Mouse (Mus musculus) midbrain, embryonic 10.5 days (tissue): ENCODE measurements around the gene Il11. TPM values are rescaled to one million over a fixed set of nuclear protein-coding genes. Genes with fewer than 3 reads are reported as not detected.
A peak's percentile ranks its signal among the peaks of the same experiment; 100 is the strongest.
"Not testable (repeated sequence)": the region's sequence is repeated elsewhere in the genome, so short reads cannot be mapped to it uniquely, and the experiment has no call there.

Experiments used
- DNase-seq: peaks from one replicate; pipeline ENCODE4 v3.0.0-alpha.2; 2017; ENCODE audit warnings: low spot score
- H3K27ac ChIP-seq: fragments of 300-500 bp; sonication (generic); replicated peaks from 2 replicates; pipeline ENCODE4 v1.5.1; 2016; ENCODE audit warnings: mild to moderate bottlenecking
- H3K27me3 ChIP-seq: fragments of 300-500 bp; sonication (generic); 2 replicates; pipeline ENCODE4 v1.6.1; 2016; ENCODE audit warnings: low read depth, mild to moderate bottlenecking; ENCODE audit not compliant: poor library complexity, severe bottlenecking
- H3K36me3 ChIP-seq: fragments of 300-500 bp; sonication (generic); 2 replicates; pipeline ENCODE4 v1.6.1; 2016; ENCODE audit warnings: mild to moderate bottlenecking, moderate library complexity
- H3K4me1 ChIP-seq: fragments of 300-500 bp; sonication (generic); 2 replicates; pipeline ENCODE4 v1.6.1; 2016
- H3K4me3 ChIP-seq: fragments of 300-500 bp; sonication (generic); 2 replicates; pipeline ENCODE4 v1.5.1; 2016; ENCODE audit warnings: mild to moderate bottlenecking, moderate library complexity
- H3K9me3 ChIP-seq: fragments of 300-500 bp; sonication (generic); replicated peaks from 2 replicates; pipeline ENCODE4 v1.6.1; 2016; ENCODE audit warnings: mild to moderate bottlenecking
- WGBS: fragments of 180-500 bp; shearing (Covaris S2); methylation state at CpG from one replicate; pipeline ENCODE4 v1.1.7; 2016; 5-methylcytosine and 5-hydroxymethylcytosine counted together
- polyA plus RNA-seq: library from polyadenylated mRNA; unstranded; fragments of >200 nt; fragmentation: Nextera tagmentation; extraction: Ambion mirVana; gene quantifications from 2 replicates; pipeline ENCODE4 v1.2.1, GENCODE M21; 2016

The Il11 gene
- polyA plus RNA-seq, 1 experiment from 2014 or later, result not detected

DNA sequence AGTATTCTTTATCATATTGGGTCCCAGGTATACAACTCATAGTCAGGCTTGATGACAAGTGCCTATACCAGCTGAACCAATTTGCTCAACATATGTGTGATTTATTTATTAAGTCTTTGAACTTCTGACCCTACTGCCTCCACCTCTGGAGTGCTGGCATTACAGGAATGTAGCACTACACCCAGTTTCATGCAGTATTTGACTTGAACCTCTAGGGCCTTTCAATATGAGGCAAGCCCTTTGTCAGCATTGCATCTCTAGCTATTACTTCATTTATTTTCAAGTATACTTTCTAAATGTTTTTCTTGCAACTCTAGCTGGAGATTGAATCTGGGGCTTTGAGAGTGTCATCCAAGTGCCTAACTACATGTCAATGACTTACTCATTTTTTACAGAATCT lies 19.6 kb upstream of the Il11 start:
- Histone ChIP-seq H3K27me3 (no peaks in the 10 kb centered on the region), H3K27ac (no peak overlapping the region), H3K4me1 (no peaks in the 10 kb centered on the region), H3K36me3 (peaks cover 51% of the 10 kb centered on the region), H3K4me3 (no peak overlapping the region), H3K9me3 (no peaks in the 10 kb centered on the region)
- DNase-seq, result no peak

DNA sequence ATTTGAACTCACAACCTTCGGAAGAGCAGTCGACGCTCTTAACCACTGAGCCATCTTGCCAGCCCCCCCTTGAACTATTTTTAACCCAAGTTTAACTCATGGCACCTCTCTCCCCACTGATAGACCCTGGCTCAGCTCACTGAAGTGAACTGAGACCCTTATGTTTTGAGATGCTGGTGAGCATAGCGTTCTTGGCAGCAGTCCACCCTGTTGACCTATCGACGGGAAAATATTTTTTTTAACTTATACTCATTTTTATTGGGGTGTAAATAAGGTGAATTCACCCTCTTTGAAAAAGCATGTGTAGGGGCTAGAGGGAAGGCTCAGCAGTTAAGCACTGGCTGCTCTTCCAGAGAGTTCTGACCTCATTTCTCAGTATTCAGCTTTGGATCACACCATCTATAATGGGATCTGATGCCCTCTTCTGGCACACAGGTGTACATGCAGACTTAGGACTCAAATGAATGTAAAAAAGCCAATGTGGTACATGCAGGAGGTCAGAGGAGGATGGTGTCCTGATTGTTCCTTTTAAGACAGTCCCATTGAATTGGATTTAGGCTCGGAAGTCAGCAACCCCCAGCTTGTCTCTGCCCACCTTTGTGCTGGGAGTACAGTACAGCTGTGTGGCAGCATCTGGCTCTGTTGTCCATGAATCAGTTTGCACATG lies 13.2 kb upstream of the Il11 start:
- Histone ChIP-seq H3K4me1 (peaks cover 15% of the 10 kb centered on the region), H3K27me3 (peaks cover 1% of the 10 kb centered on the region; the same call in 1 of the 2 replicates), H3K9me3 (no peaks in the 10 kb centered on the region), H3K27ac (no peak overlapping the region), H3K36me3 (peaks cover 51% of the 10 kb centered on the region), H3K4me3 (no peak overlapping the region)
- WGBS, result 73% methylated on average over 7 of the region's 7 CpGs
- DNase-seq, result no peak

DNA sequence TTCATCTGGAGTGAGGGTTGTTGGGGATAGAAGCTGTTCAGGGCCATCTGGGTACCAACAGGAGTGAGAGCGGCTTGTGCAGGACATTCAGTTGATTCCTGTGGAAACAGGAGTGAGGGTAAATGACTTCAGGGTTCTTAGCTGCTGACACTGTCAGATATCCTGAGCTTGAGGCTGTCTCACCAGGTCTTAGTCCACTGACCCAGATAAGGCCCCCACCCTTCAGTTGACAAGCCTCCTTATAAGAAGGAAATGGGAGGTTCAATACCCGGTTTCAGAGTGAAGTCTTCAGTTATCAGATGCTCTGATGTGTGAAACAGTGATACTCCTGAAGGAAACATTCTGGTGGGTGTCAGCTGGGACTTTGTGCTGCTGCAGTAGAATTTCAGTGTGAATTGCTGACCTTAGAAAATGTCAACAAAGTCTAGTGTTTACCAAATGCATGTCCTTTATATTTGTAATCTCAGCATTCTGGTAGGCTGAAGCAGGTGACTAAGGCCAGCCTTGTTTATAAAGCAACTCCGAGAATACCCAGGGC lies 12.0 kb upstream of the Il11 start:
- H3K4me1 ChIP-seq, result peaks cover 15% of the 10 kb centered on the region
- peaks cover 12% of the 10 kb centered on the region for H3K27me3 ChIP-seq
- no peaks in the 10 kb centered on the region for H3K9me3 ChIP-seq
- DNase-seq, result no peak
- H3K27ac ChIP-seq, result no peak overlapping the region
- H3K36me3 ChIP-seq, result peaks cover 51% of the 10 kb centered on the region
- H3K4me3 ChIP-seq, result peak overlapping the region; percentile 80
- 88% methylated on average over 3 of the region's 3 CpGs for WGBS

DNA sequence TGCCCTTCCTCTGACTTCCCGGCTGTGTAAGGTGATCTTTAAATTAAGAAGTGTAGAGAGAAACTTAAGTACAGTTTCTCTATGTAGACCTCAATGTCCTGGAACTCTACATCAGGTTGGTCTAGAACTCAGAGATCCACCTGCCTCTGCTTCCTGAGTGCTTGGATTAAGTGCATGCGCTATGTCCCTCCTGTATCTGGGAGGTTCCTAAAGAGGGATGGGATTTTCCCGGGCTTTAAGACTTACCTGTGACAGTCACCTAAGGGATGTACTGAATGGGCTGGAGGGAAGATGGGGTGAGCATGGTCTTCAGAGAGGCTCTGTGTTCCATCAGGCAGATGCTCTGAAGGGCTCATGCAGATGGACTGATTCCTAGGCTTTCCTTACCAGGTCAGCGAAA lies 11.0 kb upstream of the Il11 start:
- H3K27ac ChIP-seq, result peak overlapping the region; percentile 93
- H3K4me3 ChIP-seq, result peak overlapping the region; percentile 80
- peaks cover 49% of the 10 kb centered on the region for H3K36me3 ChIP-seq
- WGBS, result 39% methylated on average over 4 of the region's 4 CpGs
- no peak for DNase-seq
- H3K9me3 ChIP-seq, result no peaks in the 10 kb centered on the region
- H3K27me3 ChIP-seq, result peaks cover 22% of the 10 kb centered on the region
- peaks cover 26% of the 10 kb centered on the region for H3K4me1 ChIP-seq

DNA sequence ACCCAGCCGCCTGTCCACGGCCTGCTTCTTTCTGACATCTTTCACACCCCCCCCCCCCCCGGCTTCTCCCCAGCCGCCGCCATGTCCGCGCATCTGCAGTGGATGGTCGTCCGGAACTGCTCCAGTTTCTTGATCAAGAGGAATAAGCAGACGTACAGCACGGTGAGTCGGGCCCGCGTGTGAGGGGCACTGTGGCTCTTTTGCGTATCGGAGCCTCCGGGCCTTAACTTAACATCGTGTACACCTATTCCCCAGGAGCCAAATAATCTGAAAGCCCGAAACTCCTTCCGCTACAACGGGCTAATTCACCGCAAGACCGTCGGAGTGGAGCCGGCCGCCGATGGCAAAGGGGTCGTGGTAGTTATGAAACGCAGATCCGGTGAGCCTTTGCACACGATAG lies 10.6 kb upstream of the Il11 start:
- WGBS, result under 1% methylated on average over 31 of the region's 31 CpGs
- not testable (repeated sequence) for DNase-seq, H3K9me3 ChIP-seq
- Histone ChIP-seq H3K27me3 (peaks cover 26% of the 10 kb centered on the region), H3K36me3 (peaks cover 48% of the 10 kb centered on the region), H3K4me1 (peaks cover 29% of the 10 kb centered on the region), H3K4me3 (peak overlapping the region; percentile 80), H3K27ac (peak overlapping the region; percentile 93)

DNA sequence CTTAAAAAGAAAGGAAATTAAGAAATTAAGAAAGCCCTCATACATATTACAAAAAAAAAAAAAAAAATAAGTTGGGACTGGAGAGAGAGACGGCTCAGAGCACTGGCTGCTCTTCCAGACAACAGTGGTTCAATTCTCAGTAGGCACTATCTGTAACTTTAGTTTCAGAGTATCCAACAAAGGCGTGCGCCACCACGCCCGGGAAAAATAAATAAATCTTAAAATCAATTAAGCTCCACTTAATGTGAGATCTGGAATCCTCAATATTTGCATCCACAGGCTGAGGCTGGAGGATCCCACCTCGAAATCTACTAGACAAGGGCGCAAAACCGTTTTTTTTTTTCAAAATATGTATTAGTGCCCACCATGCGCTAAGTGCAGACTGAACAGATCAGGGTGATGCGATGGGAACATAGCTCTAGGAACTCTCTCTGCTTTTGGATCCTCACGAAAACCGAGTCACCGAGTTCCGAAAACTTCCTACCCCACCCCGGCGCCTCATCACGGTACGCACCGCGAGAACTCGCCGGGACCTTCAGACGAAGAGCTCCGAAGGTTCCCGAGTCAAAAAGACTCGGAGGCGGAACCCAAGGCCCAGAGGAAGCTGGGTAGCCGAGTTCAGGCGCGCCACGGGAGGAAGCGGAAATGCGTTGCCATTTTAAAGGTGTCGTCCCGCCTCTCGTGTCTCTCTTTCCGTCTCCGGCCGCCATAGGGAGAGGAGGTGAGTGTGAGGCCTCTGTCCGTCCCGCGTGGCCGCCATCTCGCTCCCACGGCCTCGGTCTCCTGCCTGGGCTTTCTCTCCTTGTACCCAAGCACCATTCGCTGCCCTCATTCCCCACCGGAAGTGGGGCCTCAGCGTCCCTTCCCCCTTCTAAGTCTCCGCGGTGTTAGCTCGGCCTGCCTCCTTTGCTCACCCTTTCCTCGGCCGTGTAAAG lies 9.9 kb upstream of the Il11 start, which contains the start of gene Rpl28:
TSS of gene Rpl28 (plus strand) at position 597 of the 935 bp plus-strand sequence.
- WGBS, result 2% methylated on average over 54 of the region's 54 CpGs
- peaks cover 29% of the 10 kb centered on the region for H3K4me1 ChIP-seq

DNA sequence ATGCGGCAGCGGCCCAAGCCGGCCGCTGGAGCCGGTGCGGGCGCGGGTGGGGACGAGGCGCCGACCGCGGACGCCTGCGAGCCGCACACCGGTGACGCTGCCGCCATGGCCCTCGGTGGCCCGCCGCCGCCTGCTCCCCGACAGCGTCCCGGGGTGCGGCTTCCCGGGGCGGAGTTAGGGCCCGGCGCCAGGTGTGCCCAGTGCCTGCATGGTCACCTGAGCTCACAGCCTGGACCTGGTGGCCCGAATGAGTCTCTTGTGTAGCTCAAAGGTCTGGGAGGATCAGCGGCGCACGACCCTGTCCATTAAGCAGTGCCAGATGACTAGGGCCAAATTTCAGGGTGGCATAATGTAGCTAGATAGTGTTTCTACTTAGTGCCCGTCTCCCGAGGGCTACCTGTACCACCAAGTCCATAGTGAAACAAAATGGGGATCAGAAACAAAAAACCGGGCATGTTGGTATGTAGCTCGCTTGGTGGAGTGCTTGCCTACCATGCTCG lies 6.8 kb upstream of the Il11 start, which contains the start of gene Tmem238:
TSS of gene Tmem238 (minus strand) at position 221 of the 500 bp plus-strand sequence.
- Histone ChIP-seq H3K4me1 (peaks cover 24% of the 10 kb centered on the region), H3K36me3 (peaks cover 10% of the 10 kb centered on the region), H3K9me3 (no peaks in the 10 kb centered on the region), H3K27me3 (peaks cover 45% of the 10 kb centered on the region), H3K27ac (peak within 1 kb of the TSS; percentile 89), H3K4me3 (peak within 1 kb of the TSS; percentile 62)
- DNase-seq, result no peak
- WGBS, result 9% methylated on average over 40 of the region's 40 CpGs

More for the DNA sequence above, 9.9 kb upstream of the Il11 start, which contains the start of gene Rpl28:
- Histone ChIP-seq H3K27ac (peak within 1 kb of the TSS; percentile 93), H3K4me3 (peak within 1 kb of the TSS; percentile 80), H3K27me3 (peaks cover 33% of the 10 kb centered on the region), H3K36me3 (peaks cover 41% of the 10 kb centered on the region), H3K9me3 (no peaks in the 10 kb centered on the region)
- peak; percentile 96 for DNase-seq

DNA sequence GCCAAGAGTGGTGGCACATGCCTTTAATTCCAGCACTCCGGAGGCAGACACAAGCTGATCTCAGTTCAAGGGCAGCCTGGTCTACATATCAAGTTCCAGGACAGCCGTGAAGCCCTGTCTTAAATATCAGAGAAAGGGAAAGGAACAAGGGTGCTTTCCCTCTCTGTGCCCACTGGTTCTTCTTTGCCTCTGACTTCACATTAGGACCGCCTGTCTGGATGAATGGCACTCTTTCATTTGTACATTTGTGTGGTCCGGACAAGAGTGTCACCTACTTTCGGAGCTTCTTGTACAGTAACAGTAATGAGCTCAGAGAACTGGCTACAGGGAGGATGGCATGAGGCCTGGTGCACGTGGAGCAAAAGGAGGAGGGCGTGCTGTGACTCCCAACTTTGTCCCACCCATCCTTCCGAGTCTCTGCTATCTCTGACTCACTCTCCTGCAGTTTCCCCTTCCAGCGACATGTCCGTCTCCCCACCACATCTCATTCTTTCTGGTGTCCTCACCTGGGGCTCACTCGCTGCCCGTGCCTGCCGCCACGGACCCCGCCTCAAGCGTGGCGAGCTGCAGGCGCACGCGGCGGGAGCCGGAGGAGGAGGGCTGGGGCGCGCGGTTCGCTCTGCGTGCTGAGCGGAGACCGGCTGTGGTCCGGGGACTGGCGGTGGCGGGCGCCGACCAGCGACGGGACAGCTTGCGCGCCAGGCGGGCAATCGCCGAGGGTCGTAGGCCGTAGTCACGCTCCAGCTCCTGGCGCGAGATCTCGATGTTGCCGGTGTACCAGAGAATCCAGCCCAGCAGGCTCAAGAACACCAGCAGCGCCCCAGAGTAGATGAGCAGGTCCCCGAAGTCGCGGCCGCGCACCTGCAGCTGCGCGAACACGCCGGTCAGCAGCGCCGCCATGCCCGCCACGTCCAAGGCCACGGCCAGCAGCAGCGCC lies 6.1 kb upstream of the Il11 start:
- Histone ChIP-seq H3K27ac (peak overlapping the region; percentile 89), H3K4me3 (peak overlapping the region; percentile 62), H3K9me3 (no peaks in the 10 kb centered on the region), H3K27me3 (peaks cover 45% of the 10 kb centered on the region), H3K36me3 (peaks cover 3% of the 10 kb centered on the region), H3K4me1 (peaks cover 17% of the 10 kb centered on the region)
- WGBS, result 3% methylated on average over 64 of the region's 64 CpGs
- DNase-seq, result peak; percentile 83

DNA sequence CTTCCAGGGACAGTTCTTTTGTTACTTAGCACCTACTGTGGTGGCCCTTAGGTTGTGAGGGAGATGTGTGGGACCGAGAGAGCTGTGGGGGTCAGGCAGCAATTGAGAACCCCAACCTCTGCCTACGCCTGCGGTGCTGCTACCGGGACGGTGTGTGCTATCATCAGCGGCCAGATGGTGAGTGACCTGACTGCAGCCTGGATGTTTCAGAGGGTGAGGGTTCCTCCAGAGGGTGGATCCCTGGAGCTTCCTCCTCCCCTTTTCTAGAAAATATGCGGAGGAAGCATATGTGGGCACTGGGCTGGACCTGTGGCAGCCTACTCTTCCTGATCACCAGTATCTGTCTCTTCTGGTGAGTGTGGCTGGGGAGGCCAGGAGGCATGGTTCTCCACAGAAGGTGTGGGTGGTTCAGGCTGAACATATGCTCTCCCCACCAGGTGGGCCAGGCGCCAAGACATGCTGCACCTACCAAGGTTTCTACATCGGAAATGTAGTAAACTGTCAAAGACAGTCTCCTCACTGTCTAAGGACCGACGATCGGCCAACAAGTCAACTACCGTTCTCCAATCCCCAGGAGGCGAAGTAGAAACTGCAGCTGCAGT lies 1.1 kb upstream of the Il11 start:
- H3K27ac ChIP-seq, result no peak overlapping the region
- WGBS, result 87% methylated on average over 14 of the region's 14 CpGs
- H3K9me3 ChIP-seq, result no peaks in the 10 kb centered on the region
- H3K36me3 ChIP-seq, result no peaks in the 10 kb centered on the region
- no peak for DNase-seq
- peaks cover 53% of the 10 kb centered on the region for H3K27me3 ChIP-seq
- peaks cover 26% of the 10 kb centered on the region for H3K4me1 ChIP-seq
- H3K4me3 ChIP-seq, result no peak overlapping the region

DNA sequence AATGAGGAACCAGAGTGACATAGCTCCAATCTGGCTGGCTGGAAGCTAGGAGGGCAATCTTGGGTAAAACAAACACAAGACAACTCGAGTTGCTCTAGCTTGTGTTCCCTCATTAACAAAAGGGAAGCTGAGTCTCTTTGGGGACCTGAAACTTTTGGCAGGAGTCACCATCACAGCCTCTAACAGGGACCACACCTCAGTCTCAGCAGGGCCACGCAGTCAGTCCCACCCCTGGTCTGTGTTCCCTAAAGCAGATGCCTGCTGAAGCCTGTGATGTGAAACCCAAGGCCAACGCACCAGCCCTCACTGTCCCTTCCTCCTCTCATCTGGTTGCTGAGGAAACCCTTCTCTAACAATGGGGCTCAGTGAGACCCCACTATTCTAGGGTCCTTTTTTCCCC lies 529 bp downstream of the Il11 start:
- H3K4me1 ChIP-seq, result peaks cover 35% of the 10 kb centered on the region
- H3K36me3 ChIP-seq, result no peaks in the 10 kb centered on the region
- 65% methylated on average over 3 of the region's 3 CpGs for WGBS
- DNase-seq, result no peak
- H3K27me3 ChIP-seq, result peaks cover 53% of the 10 kb centered on the region
- H3K4me3 ChIP-seq, result no peak overlapping the region
- no peak overlapping the region for H3K27ac ChIP-seq
- H3K9me3 ChIP-seq, result no peaks in the 10 kb centered on the region

DNA sequence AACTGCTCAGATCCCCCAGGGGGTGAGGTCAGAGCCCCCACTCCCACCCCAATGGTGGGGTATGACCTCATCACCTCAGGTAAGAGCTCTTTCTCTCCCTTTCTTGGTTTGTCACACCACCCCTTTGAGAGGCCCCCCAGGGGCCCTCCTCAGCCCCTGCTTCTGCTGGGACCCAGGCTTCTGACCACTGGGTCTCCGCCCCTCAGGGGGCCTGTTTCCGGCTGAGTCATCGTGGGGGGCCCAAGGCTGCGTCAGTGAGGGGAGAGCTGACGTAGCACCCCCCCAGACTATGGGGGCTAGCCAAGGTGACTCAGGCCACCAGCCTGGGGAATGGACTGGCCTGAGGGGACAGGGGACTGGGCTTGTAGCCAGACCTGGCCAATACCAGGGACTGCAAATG lies 2.7 kb downstream of the Il11 start:
- Histone ChIP-seq H3K27me3 (peaks cover 67% of the 10 kb centered on the region), H3K36me3 (no peaks in the 10 kb centered on the region), H3K4me3 (no peak overlapping the region), H3K4me1 (peaks cover 40% of the 10 kb centered on the region), H3K27ac (0 out of 2 replicates have a peak overlapping the region, but pooled peaks have one; percentile 13), H3K9me3 (0 out of 2 replicates have a peak, but pooled peaks cover 2% of the 10 kb centered on the region)
- no peak for DNase-seq
- WGBS, result 36% methylated on average over 5 of the region's 5 CpGs
